Mouse (Mus musculus) heart, adult 10 weeks (tissue): ENCODE results near the gene Gm45808. TPM values are rescaled to one million over a fixed set of nuclear protein-coding genes. Genes with fewer than 3 reads are reported as not detected.

Experiments used
- polyA plus RNA-seq: library from polyadenylated mRNA; stranded (reverse); fragments of 350-450 nt; fragmentation: Illumina TruSeq; extraction: RNeasy Lipid Tissue Mini Kit (QIAGEN cat#74804); gene quantifications from one replicate; pipeline ENCODE4 v1.2.3, GENCODE M21; 2014; ENCODE audit warnings: low read depth, low replicate concordance

Gm45808 gene
- 1.7 TPM for polyA plus RNA-seq

GRCm38 (mm10) chr7:45486761-45487415, at the start of gene Gm45808:
Gene Gm45808, minus strand, starts transcription at chr7:45486811.

GRCm38 (mm10) chr7:45525809-45526473, 39.3 kb upstream of the Gm45808 start, which contains the start of the genes Ppp1r15a and Plekha4:
Gene Ppp1r15a, minus strand, starts transcription at chr7:45526268.
Gene Plekha4, plus strand, starts transcription at chr7:45526330.

GRCm38 (mm10) chr7:45509912-45510787, 23.5 kb upstream of the Gm45808 start, which contains the start of gene Nucb1:
Gene Nucb1, minus strand, starts transcription at chr7:45510406.

GRCm38 (mm10) chr7:45488293-45489204, 1.9 kb upstream of the Gm45808 start, which contains the start of gene Dhdh:
Gene Dhdh, minus strand, starts transcription at chr7:45488805.

GRCm38 (mm10) chr7:45481374-45481927, 5.2 kb downstream of the Gm45808 start, which contains the start of gene Tulp2:
Gene Tulp2, plus strand, starts transcription at chr7:45481877.

DNA sequence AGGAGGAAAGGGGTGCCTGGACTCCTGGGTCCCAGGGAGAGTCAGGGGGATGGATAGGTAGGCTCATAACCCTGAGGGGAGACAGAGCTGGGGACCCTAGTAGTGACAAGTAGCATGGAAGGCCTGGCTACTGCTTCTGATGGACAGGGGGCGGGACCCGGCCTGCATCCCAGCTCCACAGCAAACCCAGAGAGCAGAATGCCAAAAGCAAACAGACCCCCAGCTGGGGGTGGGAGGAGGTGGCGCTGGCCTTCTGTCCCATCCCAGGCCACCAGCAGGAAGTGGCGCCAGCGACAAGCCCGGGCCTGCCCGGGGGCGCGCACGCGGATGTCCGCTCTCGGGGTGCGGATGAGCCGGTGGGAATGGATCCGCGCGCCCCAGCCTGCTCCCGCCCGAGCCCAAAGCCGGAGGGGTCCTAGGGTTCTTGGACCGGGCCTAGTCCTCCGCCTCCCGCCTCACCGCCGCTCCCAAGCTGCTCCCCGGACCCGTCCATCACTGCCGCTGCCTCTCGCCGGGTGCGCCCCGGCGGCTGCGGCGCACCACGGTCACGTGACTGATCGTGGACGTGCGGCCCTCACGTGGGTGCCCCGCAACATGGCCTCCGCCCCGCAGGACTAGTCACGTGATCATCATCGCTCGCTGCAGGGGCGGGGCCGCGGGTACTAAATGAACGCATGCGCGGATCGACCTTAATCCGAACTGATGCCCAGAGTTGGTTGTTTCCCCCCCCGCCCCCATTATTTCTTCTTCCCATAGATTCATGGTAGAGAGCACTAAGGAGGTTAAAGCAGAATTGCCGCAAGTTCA, 20.1 kb downstream of the Gm45808 start, which contains the start of gene Bax:
Gene Bax, minus strand, starts transcription at position 616 of the 807 bp plus-strand sequence.

GRCm38 (mm10) chr7:45459564-45460140, 27.0 kb downstream of the Gm45808 start, which contains the start of gene Ftl1:
Gene Ftl1, minus strand, starts transcription at chr7:45459884.

GRCm38 (mm10) chr7:45437521-45438276, 48.9 kb downstream of the Gm45808 start, which contains the start of gene Ruvbl2:
Gene Ruvbl2, minus strand, starts transcription at chr7:45438096.

DNA sequence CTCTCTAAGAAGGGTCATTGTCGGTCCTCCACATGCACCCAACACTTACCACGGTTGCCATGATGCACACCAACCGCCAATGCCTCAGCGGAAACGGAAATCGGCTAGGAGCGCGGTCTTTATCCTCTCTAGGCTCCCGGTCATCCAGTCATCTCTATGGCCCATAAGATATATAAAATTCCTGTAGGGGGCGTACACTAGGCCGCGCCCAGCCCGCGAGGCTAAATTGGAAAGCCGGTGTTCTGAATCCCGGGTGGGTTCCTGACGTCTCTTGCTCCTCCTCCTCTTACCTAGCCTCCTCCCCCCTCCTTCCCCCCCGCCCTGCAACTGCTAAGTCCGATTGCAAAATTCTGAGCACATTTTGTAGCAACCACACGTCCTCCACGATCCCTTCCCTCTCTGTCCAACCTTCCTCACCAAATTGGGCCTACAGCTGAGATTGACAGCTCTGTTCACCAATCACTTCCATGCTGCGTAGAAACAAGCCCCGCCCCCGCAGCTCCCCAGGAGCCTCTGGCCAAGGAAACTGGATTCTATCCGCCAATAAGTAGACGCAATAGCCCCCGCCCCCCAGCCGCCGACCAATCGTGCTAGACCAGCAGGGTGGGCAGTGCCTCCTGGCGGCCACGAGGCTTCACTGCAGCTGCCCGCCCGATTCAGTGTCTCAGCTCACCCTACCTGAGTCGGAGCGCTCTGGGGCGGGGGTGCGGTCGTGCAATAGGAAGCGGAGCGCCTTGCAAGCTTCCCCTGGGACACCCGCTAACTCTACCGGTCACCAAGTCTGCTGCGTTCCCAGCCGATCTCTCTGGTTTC, 52.2 kb downstream of the Gm45808 start, which contains the start of gene Gys1:
Gene Gys1, plus strand, starts transcription at position 642 of the 813 bp plus-strand sequence.

GRCm38 (mm10) chr7:45420615-45420919, 66.0 kb downstream of the Gm45808 start, which contains the start of gene Lhb:
Gene Lhb, plus strand, starts transcription at chr7:45420820.

Other genes starting within 250 kb of the Gm45808 start
- gene Cd37, start 247.7 kb downstream of the Gm45808 start, polyA plus RNA-seq, result 3.0 TPM
- gene Slc6a16, start 245.7 kb downstream of the Gm45808 start, polyA plus RNA-seq, result not detected
- not detected for gene Slc6a21, start 209.3 kb downstream of the Gm45808 start, polyA plus RNA-seq
- gene Trpm4, start 153.0 kb downstream of the Gm45808 start, polyA plus RNA-seq, result 31.0 TPM
- gene Hrc, start 151.5 kb downstream of the Gm45808 start, polyA plus RNA-seq, result 1,149 TPM
- gene Ppfia3, start 119.8 kb downstream of the Gm45808 start, polyA plus RNA-seq, result 0.24 TPM
- gene Lin7b, start 116.2 kb downstream of the Gm45808 start, polyA plus RNA-seq, result 1.2 TPM
- gene Snrnp70, start 91.1 kb downstream of the Gm45808 start, polyA plus RNA-seq, result 154 TPM
- 4.3 TPM for gene Kcna7, start 81.2 kb downstream of the Gm45808 start, polyA plus RNA-seq
- 0.24 TPM for gene Ntf5, start 73.1 kb downstream of the Gm45808 start, polyA plus RNA-seq
- not detected for gene Lhb, start 66.0 kb downstream of the Gm45808 start, polyA plus RNA-seq
- 80.5 TPM for gene Gys1, start 52.0 kb downstream of the Gm45808 start, polyA plus RNA-seq
- 27.2 TPM for gene Ruvbl2, start 48.7 kb downstream of the Gm45808 start, polyA plus RNA-seq
- 688 TPM for gene Ftl1, start 26.9 kb downstream of the Gm45808 start, polyA plus RNA-seq
- gene Bax, start 19.9 kb downstream of the Gm45808 start, polyA plus RNA-seq, result 36.8 TPM
- gene Tulp2, start 4.9 kb downstream of the Gm45808 start, polyA plus RNA-seq, result not detected
- 13.6 TPM for gene Dhdh, start 2.0 kb upstream of the Gm45808 start, polyA plus RNA-seq
- 147 TPM for gene Nucb1, start 23.6 kb upstream of the Gm45808 start, polyA plus RNA-seq
- gene Ppp1r15a, start 39.5 kb upstream of the Gm45808 start, polyA plus RNA-seq, result 41.3 TPM
- 3.6 TPM for gene Plekha4, start 39.5 kb upstream of the Gm45808 start, polyA plus RNA-seq
- not detected for gene Hsd17b14, start 68.1 kb upstream of the Gm45808 start, polyA plus RNA-seq
- 137 TPM for gene Bcat2, start 83.3 kb upstream of the Gm45808 start, polyA plus RNA-seq
- not detected for gene Fgf21, start 128.7 kb upstream of the Gm45808 start, polyA plus RNA-seq
- gene Fut1, start 130.5 kb upstream of the Gm45808 start, polyA plus RNA-seq, result not detected
- gene Izumo1, start 135.0 kb upstream of the Gm45808 start, polyA plus RNA-seq, result 0.31 TPM
- 16.5 TPM for gene Rasip1, start 140.7 kb upstream of the Gm45808 start, polyA plus RNA-seq
- gene Mamstr, start 153.2 kb upstream of the Gm45808 start, polyA plus RNA-seq, result 5.1 TPM
- gene Fut2, start 179.6 kb upstream of the Gm45808 start, polyA plus RNA-seq, result 1.1 TPM
- gene Ntn5, start 197.2 kb upstream of the Gm45808 start, polyA plus RNA-seq, result not detected
- 0.47 TPM for gene Sec1, start 207.6 kb upstream of the Gm45808 start, polyA plus RNA-seq
- 8.2 TPM for gene Car11, start 213.0 kb upstream of the Gm45808 start, polyA plus RNA-seq
- gene Dbp, start 218.3 kb upstream of the Gm45808 start, polyA plus RNA-seq, result 17.7 TPM
- gene Rpl18, start 228.6 kb upstream of the Gm45808 start, polyA plus RNA-seq, result 502 TPM
- 19.3 TPM for gene Sphk2, start 231.2 kb upstream of the Gm45808 start, polyA plus RNA-seq
- gene Fam83e, start 234.4 kb upstream of the Gm45808 start, polyA plus RNA-seq, result not detected
- not detected for gene Spaca4, start 239.0 kb upstream of the Gm45808 start, polyA plus RNA-seq